Mouse (Mus musculus) kidney, adult 2 months (tissue): ENCODE results near the gene Otop1. TPM values are rescaled to one million over a fixed set of nuclear protein-coding genes. Genes with fewer than 3 reads are reported as not detected.
A peak's percentile ranks its signal among the peaks of the same experiment; 100 is the strongest.

Experiments
- DNase-seq: peaks from one replicate; pipeline ENCODE4 v3.0.0; 2021
- H3K27ac ChIP-seq: fragments of 200-500 bp; 2 replicates; pipeline ENCODE4 v1.5.1; 2012; ENCODE audit warnings: low read depth, low read length, control low read depth, inconsistent platforms; ENCODE audit not compliant: insufficient read depth
- H3K27me3 ChIP-seq: fragments of 200-500 bp; replicated peaks from 2 replicates; pipeline ENCODE4 v1.6.1; 2012; ENCODE audit warnings: mild to moderate bottlenecking, moderate library complexity, low read length, inconsistent platforms; ENCODE audit not compliant: control insufficient read depth, insufficient read depth
- H3K36me3 ChIP-seq: fragments of 200-500 bp; 2 replicates; pipeline ENCODE4 v1.6.1; 2012; ENCODE audit warnings: mild to moderate bottlenecking, moderate library complexity, low read length, inconsistent platforms; ENCODE audit not compliant: control insufficient read depth, insufficient read depth
- H3K4me1 ChIP-seq: fragments of 200-500 bp; 2 replicates; pipeline ENCODE4 v1.6.1; 2011; ENCODE audit warnings: low read length; ENCODE audit not compliant: control insufficient read depth, insufficient read depth
- H3K4me3 ChIP-seq: fragments of 200-500 bp; 2 replicates; pipeline ENCODE4 v1.5.1; 2011; ENCODE audit warnings: mild to moderate bottlenecking, low read depth, low read length, control low read depth; ENCODE audit not compliant: insufficient read depth
- CTCF ChIP-seq: fragments of 200-500 bp; conservative IDR thresholded peaks from 2 replicates; pipeline ENCODE4 v1.5.1; 2011; ENCODE audit warnings: low read depth, mild to moderate bottlenecking, control low read depth, low read length, moderate library complexity, mixed read lengths; ENCODE audit not compliant: insufficient read depth, insufficient read length
- POLR2A ChIP-seq: fragments of 200-500 bp; IDR thresholded peaks from one replicate; pipeline ENCODE4 v1.6.1; 2011; ENCODE audit warnings: low read depth, low read length, control low read depth
- WGBS: fragments of 180-500 bp; shearing (Covaris S2); methylation state at CpG from one replicate; pipeline ENCODE4 v1.1.7; 2018; 5-methylcytosine and 5-hydroxymethylcytosine counted together
- polyA plus RNA-seq: library from polyadenylated mRNA; depleted of rRNA; stranded (reverse); fragments of >200 nt; gene quantifications from 2 replicates; pipeline ENCODE4 v1.2.3, GENCODE M21; 2012

Otop1 gene
- polyA plus RNA-seq, 1 experiment = 5.1 TPM

DNA sequence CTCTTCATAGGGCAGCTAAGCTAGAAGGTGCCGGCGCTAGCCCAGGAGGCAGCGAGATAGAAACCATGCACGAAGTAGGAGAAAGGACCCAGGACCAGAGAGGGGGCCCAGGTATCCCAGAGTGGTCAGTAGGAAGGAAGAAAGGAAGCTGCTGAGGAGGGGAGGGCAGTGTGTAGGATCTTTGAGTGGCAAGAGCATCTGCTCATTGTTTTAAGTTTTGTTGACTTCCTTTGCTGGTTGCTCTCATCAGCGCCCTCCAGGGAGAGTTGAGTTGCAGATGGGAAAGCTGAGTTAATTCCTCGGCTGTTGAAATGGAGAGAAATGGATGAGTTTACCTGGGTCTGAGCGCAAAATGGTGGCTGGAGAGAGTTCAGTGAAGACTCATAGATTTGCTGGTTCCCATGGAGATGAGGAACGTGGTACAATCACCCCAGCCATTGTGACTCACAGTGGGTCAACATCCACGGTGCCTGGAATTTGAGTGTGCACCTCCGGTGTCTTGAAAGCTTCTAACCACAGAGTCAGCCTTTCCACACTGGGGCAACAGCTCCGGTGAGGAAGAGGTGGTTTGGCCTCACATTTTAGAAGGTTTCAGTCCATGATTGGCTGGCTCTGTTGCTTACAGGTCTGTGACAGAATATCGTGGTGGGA, 26.1 kb downstream of the Otop1 start:
- no peak for TF ChIP-seq CTCF
- TF ChIP-seq POLR2A = no peak
- DNase-seq = no peak
- H3K4me3 ChIP-seq = no peak overlapping the region
- H3K36me3 ChIP-seq = no peaks in the 10 kb centered on the region
- no peaks in the 10 kb centered on the region for H3K27me3 ChIP-seq
- H3K27ac ChIP-seq = no peak overlapping the region
- WGBS = 90% methylated on average over 12 of the region's 12 CpGs
- no peaks in the 10 kb centered on the region for H3K4me1 ChIP-seq

DNA sequence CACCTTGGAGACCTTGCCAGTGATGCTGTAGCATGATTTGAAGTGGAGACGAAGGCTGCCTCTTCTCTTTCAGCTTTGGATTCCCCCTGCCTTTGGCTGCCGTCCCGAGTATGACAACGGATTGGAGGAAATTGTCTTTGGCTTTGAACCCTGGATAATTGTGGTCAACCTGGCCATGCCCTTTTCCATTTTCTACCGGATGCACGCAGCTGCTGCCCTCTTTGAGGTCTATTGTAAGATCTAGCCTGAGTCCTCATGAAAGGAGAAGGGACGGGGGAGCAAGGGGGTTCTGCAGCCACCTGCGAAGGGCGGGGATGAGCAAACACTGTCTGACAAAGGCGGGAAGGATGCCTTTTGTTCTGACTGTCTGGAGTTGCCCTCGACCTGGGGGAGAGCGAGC, 26.9 kb downstream of the Otop1 start:
- no peak overlapping the region for H3K27ac ChIP-seq
- no peak for TF ChIP-seq CTCF
- no peak for TF ChIP-seq POLR2A
- no peak overlapping the region for H3K4me3 ChIP-seq
- no peak for DNase-seq
- 31% methylated on average over 12 of the region's 12 CpGs for WGBS
- no peaks in the 10 kb centered on the region for H3K36me3 ChIP-seq
- no peaks in the 10 kb centered on the region for H3K27me3 ChIP-seq
- H3K4me1 ChIP-seq = no peaks in the 10 kb centered on the region

DNA sequence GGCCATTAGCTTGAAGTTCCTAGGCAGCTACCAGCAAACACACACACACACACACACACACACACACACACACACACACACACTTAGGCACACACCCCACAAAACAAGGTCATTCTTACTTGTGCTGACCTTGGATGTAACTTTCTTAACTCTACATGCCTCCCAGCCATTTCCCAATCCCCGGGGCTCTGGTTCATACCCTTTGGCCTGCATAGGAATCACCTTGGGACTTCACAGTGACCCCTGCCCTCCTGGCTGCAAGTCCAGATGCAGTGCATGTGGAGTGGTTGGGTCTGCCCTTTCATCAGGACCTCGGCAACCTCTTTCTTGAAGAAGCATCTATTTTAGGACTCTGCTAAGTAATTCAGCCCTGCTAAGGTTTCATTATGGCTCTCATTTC, 29.5 kb downstream of the Otop1 start:
- no peak for TF ChIP-seq CTCF
- H3K27ac ChIP-seq = no peak overlapping the region
- no peak for DNase-seq
- H3K4me1 ChIP-seq = no peaks in the 10 kb centered on the region
- 56% methylated on average over 2 of the region's 2 CpGs for WGBS
- H3K4me3 ChIP-seq = no peak overlapping the region
- H3K36me3 ChIP-seq = no peaks in the 10 kb centered on the region
- H3K27me3 ChIP-seq = no peaks in the 10 kb centered on the region

DNA sequence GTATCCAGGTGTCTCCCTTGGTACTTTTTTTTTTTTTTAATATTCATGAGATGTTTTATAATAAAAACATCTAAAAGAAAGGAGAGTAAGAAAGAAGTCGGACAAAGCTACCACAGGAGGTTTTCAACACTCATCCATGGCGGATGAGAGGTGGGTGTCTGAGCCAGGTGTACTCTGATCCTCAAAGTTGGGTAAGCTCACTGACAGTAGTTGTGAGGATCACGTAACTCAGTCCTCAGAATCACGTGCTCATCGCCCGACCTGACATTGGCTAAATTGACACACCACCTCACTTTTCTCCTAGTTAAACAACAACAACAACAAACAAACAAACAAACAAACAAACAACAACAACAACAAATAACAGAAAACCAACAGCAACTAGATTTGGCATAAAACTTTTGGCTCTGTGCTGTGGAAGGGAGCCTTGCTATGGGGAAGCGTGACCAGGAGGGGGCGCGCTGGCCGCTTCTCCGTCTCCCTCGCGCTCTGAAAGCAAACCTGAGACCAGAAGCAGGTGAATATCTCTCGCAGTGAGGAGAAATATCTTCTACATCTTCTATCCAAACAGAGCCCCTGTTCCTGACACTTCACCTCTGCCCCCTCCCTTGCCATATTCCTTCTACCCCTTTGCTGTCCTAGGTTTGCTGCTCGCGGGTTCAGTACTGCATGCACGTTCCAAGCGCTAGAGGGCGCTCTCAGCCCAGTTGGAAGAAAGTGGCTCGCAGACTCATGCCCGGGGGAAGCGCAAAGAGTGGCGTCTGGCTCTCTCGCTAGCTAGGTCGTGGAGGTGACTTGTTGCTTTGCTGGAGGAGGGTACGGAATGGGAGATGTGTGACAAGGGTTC, 31.7 kb downstream of the Otop1 start:
- 8% methylated on average over 26 of the region's 26 CpGs for WGBS
- DNase-seq = peak; percentile 90
- Histone ChIP-seq H3K27ac (no peak overlapping the region), H3K4me3 (peak overlapping the region; percentile 39; the same call in 1 of the 2 replicates), H3K27me3 (no peaks in the 10 kb centered on the region), H3K4me1 (no peaks in the 10 kb centered on the region), H3K36me3 (no peaks in the 10 kb centered on the region)
- no peak for TF ChIP-seq POLR2A
- TF ChIP-seq CTCF = peak; percentile 77

DNA sequence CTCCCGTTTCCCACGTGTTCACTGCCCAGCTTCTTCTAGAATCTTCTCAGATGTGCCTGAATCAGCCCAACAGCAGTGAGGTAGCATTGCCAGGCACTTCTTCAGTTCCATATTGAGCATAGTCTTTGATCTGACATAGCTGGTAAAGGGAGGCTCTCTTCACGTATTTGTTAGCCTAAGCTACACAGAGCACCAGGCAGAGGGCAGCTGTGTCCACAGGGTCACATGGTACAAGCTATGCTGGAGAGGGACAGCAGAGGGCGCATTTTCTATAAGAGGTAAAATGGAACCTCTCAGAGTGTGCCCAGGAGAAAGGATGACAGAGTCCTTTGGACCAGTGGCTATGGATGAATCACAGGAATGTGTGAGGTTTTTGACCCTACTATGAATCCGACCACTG, 33.1 kb downstream of the Otop1 start:
- WGBS = 52% methylated on average over 5 of the region's 5 CpGs
- Histone ChIP-seq H3K4me3 (no peak overlapping the region), H3K36me3 (no peaks in the 10 kb centered on the region), H3K27me3 (no peaks in the 10 kb centered on the region), H3K27ac (no peak overlapping the region), H3K4me1 (no peaks in the 10 kb centered on the region)
- peak; percentile 65 for DNase-seq
- TF ChIP-seq POLR2A (no peak), CTCF (peak; percentile 71)

DNA sequence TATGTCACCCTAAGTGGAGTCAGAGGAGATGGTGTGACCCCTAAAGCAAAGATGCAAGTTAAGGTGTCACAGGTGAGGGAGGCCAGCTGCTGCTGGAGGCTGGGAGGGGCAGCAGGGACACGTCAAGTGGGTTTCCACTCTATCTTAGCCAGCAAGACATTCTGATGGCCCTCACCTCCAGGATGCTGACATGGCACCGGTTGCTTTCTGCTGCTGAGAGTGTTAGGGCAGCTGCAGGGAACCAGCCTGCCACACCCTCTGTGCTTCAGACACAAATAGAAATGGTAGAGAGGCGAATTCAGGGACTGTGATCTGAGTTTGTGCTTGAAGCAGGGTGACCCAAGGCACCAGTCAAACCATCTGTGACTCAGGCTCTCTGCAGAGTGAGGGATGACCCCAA, 34.0 kb downstream of the Otop1 start:
- no peak overlapping the region for H3K4me3 ChIP-seq

More for the DNA sequence above, 34.0 kb downstream of the Otop1 start:
- no peak for DNase-seq
- no peak overlapping the region for H3K27ac ChIP-seq
- TF ChIP-seq POLR2A (no peak), CTCF (no peak)
- 54% methylated on average over 3 of the region's 3 CpGs for WGBS
- no peaks in the 10 kb centered on the region for H3K4me1 ChIP-seq
- H3K36me3 ChIP-seq = no peaks in the 10 kb centered on the region
- no peaks in the 10 kb centered on the region for H3K27me3 ChIP-seq
